Mouse (Mus musculus) adrenal gland, postnatal 4 days (tissue): ENCODE results near the gene Sarnp. TPM values are rescaled to one million over a fixed set of nuclear protein-coding genes. Genes with fewer than 3 reads are reported as not detected.
"Not testable (repeated sequence)": the region's sequence is repeated elsewhere in the genome, so short reads cannot be mapped to it uniquely, and the experiment has no call there.

Source experiments
- DNase-seq, 2 experiments: peaks; one replicate each; pipeline ENCODE4 v3.0.0; 2021 to 2022; ENCODE audit warnings: low spot score in 2 of 2, mixed read lengths in 2 of 2
- total RNA-seq, 2 experiments: library from RNA; stranded (reverse); gene quantifications; 2 replicates each; pipeline ENCODE4 v1.2.3; 2021

The Sarnp gene
- total RNA-seq, 2 experiments from 2014 or later: 52.2 to 64.4 TPM

DNA sequence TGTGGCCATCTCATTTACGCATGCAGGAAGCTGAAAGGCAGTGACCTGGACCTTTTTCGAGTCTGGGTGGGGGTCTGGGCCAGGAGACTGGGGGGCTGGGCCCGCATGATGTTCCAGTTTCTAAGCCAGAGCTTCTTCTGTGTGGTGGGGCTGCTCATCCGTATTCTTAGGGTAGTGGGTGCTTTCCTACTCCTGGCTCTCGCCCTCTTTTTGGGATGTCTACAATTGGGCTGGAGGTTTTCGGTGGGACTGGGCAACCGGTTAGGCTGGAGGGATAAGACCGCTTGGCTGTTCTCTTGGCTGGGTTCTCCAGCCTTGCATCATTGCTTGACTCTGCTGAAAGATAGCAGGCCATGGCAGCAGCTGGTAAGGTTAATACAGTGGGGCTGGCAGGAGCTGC is 10.1 kb upstream of the Sarnp start:
- no peak for DNase-seq

DNA sequence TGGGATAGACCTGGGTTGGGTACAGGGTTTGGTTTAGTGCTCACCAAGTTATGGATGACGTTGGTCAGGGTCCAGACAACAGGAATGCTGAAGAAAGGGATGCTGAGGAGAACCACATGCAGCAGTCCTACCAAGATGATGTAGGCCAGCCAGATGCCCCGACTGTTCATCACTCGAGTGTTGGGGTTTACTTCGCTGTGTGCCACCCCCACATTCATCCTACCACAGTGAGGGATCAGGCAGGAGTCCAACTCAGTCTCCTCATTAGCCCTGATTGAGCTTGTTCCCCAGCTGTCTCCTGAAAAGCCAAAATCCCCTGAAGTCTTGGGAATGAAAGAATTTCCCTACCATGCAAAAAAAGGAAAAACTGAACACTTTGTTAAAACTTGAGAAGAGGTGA is 3.1 kb downstream of the Sarnp start:
- no peak for DNase-seq

DNA sequence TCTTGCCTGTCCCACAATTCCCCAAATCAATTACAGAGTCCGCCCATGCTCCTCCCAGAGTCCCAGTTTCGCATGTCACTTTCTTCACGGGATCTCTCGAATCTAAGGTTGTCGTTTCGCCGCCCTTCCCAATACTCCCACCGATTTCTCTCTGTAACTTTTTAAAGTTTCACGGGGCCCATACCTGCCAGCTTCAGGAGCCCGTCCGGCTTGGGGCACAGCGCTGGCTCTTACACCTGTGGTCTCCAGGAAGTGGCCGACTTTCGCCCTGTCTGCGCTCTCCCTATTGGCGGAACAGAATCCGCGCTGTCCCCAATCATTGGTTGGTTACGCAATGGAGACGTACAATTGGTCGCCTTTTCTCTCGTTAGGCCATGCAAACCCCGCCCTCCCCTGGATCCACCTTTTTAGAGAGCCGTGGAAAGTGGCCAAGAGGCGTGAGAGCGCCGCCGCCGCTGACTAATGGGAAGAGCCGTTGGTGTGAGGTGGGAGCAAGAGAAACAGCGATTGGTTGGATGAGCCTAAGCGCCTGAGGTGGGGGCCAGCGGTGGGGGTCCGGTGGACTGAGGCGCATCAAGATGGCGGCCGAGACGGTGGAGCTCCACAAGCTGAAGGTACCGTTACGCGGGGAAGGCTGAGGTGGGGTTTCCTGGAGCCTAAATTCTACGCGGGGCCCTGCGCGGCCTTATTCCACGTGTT is 4.4 kb downstream of the Sarnp start, which contains the start of gene Ormdl2:
TSS of gene Ormdl2 (minus strand) at position 288 of the 699 bp plus-strand sequence.
- DNase-seq: peak; percentile 96 to 98

DNA sequence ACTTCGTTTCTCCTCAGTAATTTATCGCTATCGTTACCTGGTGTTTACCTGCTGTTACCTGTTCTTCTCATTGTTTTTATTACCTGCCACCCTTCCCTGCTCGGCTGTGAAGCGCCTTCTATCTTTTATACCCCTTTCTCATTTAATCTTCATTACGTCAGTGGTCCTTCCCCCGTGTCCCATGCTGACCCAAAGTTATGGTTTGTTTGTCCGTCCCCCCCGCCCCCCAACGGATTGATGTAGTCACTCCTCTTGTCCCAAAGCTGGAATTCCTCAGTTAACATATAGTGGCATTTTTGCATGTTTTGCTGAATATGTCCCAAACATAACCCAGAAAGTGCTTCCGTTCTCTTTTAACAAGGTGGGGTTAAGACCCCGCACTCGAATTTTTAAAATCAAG is 5.0 kb downstream of the Sarnp start:
- DNase-seq: no peak

DNA sequence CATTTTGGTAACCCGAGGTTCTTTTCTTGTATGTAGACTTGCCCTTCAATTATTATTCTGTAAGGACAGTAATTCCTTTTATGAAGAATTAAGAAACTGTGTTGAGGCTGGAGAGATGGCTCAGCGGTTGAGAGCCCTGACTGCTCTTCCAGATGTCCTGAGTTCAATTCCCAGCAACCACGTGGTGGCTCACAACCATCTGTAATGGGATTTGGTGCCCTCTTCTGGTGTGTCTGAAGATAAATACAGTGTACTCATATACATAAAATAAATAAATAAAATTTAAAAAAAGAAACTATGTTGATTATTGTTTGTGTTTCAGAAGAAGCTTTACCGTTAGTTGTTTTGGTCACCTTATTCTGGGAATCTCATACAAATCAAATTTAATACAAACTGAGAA is 6.0 kb downstream of the Sarnp start:
- not testable (repeated sequence) for DNase-seq

DNA sequence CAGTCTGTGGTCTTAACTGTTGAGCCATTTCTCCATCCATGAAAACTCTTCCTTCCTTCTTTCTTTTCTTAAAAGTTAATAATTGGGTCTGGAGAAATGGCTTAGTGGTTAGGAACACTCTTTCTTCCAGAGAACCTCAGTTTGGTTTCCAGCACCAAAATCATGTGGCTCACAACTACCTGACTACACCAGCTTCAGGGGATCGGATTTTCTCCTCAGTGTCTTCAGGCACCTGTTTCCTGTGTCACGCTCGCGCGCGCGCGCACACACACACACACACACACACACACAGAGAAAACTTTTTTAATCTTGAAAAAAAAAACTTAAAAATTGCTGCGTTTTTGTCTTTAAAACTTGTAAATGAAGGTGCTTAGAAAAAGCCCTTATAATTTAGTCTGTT is 6.7 kb downstream of the Sarnp start:
- no peak for DNase-seq

DNA sequence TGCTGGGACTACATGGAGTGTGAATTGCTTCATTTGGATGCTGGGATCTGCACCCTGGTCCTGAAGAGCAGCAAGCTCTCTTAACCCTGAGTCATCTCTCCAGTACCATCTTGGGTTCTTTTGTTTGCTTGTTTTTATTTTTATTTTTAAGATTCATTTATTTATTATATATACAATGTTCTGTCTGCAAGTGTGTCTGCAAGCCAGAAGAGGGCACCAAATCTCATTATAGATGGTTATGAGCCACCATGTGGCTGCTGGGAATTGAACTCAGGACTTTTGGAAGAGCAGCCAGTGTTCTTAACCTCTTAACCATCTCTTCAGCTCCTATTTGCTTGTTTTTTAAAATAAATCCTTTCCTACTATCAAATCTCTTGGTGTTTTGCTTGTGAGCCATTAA is 20.3 kb downstream of the Sarnp start:
- no peak for DNase-seq

DNA sequence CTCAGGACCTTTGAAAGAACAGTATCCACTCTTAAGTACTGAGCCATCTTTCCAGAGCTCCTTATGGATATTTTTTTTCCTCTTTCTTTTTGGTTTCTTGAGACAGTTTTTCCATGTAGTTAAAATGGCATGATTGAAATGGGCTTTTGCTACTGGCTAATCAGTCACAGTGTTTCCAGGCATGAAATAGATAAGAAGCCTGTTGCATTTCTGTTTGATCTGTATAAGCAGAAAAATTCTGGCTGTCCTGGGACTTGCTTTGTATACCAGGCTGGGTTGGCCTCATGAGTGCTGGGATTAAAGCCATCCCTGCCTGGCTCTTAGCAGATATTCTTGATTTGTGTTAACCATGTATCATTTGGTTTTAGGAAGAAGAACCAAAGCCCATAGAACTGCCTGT is 22.3 kb downstream of the Sarnp start:
- DNase-seq: no peak

DNA sequence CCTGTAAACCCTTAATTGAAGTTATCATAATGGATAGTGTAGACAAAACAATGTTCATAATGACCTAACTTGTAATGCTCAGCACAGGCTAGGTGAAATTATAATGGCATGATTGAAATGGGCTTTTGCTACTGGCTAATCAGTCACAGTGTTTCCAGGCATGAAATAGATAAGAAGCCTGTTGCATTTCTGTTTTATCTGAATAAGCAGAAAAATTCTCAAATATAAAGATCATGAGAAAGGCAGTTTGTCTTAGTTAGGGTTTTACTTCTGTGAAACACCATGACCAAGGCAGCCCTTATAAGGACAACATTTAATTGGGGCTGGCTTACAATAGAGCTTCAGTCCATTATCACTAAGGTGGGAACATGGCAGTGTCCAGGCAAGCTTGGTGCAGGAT is 23.5 kb downstream of the Sarnp start:
- DNase-seq: no peak

DNA sequence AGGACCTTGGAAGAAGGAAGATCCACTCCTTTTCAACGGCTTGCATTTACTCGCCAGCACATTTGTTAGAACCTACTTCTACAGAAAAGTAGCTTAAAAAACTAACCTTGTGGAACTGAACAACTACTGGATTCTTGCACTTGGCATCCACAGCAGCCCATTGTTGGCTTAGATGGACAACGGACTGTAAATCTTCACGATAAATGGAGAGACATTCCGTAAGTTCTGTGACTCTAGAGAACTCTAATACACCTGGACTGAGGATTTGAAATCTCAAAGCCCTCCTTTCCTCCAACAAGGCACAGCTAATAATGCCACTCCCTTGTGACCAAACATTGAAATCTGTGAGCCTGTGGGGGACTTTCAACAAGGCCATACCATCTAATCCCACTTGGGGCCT is 26.1 kb downstream of the Sarnp start:
- no peak for DNase-seq

DNA sequence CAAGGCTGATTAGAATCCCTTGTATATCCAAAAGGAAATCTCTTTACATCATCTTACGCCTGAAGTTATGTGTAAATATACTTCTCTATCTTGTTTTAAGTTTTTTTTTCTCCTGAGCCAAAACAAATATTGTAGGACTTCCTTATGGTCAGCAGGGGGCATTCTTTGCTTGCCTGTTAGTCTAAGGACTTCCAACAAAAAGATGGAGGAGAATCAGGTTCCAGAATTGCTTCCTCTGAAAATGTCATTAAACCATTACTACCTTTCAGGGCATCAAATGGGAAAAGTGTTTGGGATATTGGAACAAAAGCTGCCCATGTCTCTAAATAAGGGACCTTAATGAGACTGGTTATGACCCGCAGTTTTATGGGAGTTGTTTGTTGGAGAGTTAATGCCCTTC is 28.4 kb downstream of the Sarnp start:
- no peak for DNase-seq

DNA sequence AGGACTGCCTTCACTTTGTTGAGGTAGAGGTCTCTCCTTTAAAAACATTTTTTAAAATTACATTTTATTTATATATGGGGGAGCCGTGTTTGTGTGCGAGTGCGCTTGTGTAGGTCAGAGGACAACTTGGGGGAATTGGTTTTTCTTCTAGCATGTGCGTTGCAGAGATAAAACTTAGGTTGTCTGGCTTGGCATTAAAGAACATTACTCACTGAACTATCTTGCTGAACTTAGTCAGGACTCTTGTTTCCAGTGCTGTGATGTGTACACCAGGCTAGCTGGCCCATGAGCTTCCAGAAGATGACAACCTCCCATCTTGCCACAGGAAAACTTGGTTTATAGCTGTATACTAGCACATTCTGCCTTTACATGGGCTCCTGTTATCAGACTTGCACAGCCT is 29.5 kb downstream of the Sarnp start:
- no peak for DNase-seq

DNA sequence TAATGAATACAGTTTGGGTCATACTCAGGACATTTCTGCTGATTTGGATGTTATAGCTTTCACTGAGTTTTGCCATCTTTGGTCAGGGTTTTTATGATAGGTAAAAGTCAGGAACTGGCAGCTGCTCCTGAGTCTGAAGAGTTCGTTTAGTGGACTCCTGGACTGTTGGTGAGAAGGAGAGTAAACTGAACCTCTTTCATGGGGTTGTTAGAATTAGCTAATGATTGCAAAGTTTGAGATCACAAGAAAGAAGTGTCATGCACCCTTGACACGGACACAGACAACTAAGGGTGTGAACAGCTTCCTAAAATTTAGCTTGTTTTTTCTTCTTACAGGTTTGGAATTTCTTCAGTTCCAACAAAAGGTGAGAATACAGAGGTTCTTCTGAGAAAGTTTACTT is 31.3 kb downstream of the Sarnp start:
- DNase-seq: no peak

DNA sequence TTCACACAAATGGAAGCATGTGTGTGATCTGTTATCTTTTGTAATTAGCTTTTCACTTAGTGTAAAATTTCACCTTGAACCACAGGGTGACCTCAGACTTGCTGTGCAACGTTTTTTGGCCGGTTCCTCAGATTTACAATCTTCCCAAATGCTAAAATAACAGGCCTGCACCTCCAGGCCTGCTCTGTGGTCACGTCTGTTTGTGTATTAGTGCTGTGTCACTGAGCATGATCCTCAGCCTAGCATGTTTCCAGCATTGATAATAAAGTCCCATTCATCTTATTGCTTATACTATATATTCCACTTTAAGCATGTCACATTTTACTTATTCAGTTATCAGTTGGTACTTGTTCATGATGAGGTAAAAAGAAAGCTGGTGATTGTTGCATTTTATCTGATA is 33.2 kb downstream of the Sarnp start:
- DNase-seq: no peak

DNA sequence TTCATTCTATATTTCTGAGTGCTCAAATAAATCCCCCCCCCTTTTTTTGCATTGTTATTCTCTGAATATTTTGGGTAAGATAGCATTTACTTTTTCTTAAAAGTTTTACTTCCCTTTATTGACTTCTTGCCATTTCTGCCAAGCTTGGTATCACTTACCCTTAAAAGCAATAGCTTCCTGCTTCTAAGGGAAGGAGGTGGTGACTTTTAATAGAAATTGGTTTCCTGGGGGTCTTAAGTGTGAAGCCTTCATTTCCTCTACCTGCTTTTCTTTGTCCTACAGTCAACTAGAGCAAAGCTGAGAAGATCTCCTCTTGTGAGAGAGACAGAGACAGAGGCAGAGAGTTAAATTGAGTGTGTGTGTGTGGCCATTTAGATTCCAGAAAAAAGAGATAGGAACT is 44.0 kb downstream of the Sarnp start:
- no peak for DNase-seq

DNA sequence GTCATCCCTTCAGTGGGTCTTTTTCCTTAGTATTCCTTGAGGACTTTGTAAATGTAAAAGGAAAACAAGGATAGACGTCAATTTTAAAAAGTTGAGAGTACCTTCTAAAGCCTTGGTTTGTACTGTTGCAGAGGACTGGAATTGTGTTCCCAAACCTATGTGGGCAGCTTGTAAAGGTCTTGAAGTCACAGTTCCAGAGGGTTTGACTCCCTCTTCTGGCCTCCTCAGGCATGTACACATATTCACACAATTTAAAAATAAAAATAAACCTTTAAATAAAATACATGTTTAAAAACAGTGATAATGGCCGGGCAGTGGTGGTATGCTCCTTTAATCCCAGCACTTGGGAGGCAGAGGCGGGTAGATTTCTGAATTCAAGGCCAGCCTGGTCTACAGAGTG is 48.9 kb downstream of the Sarnp start:
- DNase-seq: no peak

DNA sequence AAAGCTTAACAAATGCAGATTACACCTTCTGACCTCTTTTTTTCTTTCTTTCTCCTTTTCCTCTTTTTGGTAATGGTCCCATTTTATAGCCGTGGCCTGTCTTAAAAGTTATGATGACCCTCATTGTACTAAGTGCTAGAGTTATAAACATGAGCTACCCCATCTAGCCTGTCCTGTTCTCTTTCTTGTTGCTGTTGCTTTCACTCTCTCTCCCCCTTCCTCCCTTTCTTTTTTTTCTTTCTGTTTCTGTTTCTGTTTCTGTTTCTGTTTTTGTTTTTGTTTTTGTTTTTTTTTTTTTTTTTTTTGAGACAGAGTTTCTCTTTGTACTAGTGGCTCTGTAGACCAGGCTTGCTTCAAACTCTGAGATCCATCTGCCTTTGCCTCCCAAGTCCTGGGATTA is 49.4 kb downstream of the Sarnp start:
- DNase-seq: no peak

DNA sequence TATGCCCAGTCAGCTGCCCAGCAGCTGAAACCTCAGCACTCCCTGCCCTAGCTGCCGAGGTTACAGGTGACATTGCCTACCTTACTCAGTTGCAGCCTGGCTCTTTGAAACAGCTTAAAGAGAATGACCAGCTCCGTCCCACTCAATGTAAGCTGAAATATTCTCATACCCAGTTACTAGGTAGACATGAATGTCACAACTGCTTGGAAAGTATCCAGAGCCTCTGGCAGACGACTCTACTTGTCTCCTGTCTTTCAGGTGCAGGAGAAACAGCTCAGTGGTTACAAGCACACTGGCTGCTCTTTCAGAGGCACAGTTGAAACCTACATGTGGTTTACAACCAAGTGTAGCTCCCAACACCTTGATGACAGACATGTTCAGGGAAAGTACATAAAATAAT is 53.2 kb downstream of the Sarnp start:
- DNase-seq: no peak

DNA sequence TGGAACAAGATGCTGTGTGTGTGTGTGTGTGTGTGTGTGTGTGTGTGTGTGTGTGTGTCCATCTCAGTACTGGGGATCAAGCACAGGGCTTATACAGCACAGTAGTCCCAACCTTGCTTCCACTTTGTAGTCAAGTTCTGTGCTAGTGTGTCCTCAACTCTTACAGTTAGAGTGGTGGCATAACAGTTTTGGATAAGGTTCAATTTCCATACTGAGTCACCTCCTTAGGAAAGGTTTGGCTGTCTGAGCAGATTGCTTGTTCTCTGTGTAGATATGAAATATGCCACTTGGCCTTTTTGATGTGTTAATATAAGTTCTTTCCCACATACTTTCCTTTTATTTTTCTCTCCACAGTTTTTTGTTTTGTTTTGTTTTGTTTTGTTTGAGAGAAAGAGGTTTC is 61.2 kb downstream of the Sarnp start:
- DNase-seq: no peak

DNA sequence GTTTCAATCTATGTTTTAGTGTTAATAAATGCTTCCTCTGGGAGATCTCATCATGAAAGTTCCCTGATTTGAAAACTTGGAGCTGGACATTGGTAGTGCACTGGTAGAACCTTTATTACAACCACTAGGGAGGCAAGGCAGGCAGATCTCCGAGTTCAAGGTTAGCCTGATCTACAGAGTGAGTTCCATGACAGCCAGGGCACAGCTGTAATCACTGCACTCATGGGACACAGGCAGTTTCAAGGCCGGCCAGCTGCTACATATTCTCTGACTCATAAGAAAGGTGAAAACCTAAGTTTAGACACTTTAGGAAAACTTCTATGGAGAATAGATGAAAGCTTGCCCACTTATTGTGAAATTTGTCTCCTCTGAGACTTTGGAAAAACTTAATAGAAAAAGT is 61.7 kb downstream of the Sarnp start:
- DNase-seq: no peak

DNA sequence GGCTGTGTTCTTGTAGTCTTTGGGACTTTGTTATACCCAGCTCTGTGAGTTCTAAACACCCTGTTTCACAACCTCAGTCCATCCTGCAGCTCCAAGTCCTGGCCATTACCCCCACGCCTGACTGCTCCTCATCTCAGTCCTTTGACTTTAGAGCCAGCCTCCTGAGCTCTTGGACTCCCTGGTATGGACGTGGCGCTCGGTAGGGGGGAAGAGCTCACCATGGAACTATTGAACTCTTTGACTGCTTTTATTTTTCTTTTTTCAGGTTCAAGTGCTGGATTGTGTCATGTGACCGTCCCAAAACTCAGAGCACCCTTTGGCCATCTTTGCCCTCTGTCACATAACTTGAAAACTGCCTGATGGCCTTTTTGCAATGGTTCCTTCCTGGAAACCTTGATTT is 64.9 kb downstream of the Sarnp start:
- no peak for DNase-seq

DNA sequence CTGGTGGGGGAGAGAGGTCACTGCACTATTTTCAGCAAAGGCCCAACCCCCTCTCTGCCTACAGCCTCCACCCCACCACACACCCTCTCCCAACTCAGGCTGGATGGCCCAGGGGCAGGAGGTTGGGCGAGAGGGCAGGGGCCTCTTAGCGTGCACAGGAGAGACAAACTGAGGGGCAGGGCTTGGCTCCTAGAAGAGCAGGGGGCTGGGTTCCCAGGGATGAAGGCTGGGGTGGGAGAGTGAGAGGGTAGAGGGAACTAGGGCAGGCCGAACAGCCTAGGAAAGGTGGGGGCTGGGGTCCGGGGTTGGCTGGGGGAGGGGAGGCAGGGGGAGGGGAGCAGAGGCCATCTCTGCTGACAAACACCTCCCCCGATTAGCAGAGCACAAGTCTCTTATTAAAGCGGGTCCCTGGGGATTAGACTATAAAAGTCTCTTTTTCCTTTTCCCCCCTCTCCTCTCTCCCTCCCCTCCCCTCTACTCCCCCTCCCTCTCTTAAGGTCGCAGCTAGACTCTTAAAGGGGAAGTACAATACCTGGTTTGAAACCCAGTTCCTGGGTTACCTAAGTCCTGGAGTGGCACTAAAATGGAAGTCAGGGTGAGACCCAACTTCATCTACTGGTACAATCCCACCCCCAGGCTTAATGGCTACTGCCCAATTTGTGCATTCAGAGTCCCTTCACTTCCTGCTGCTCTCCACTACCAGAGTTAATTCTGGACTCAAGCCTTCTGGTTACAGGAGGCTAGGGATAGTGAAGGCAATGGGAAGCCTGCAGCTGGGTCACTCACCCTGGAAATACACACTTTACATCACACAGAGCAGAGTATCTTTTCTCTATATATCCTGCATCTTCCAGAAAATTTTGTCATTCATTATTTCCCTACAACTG is 72.1 kb downstream of the Sarnp start:
- no peak for DNase-seq

DNA sequence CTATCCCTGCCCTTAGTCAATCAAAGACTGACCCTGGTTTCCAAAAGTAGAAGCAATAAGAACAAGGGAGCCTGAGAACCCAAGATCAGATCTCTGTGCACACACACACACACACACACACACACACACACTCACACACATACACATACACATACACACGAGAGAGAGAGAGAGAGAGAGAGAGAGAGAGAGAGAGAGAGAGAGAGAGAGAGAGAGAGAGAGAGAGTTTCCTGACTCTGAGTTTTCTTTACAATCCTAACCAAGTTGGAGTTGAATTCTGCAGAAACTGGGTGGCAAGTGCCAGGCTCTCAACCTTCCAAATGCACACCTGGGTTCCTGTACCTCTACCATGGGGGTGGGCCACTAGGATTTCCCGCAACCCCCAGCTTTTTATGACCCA is 72.7 kb downstream of the Sarnp start:
- no peak for DNase-seq
